Mouse (Mus musculus) testis, postnatal 10 days (tissue): ENCODE data around the gene Zwilch.
A peak's percentile ranks its signal among the peaks of the same experiment; 100 is the strongest.
"Not testable (repeated sequence)": the region's sequence is repeated elsewhere in the genome, so short reads cannot be mapped to it uniquely, and the experiment has no call there.

Experiments
- DNase-seq: peaks from one replicate; pipeline ENCODE4 v3.0.0; 2021; ENCODE audit warnings: low spot score

Gene Zwilch

DNA sequence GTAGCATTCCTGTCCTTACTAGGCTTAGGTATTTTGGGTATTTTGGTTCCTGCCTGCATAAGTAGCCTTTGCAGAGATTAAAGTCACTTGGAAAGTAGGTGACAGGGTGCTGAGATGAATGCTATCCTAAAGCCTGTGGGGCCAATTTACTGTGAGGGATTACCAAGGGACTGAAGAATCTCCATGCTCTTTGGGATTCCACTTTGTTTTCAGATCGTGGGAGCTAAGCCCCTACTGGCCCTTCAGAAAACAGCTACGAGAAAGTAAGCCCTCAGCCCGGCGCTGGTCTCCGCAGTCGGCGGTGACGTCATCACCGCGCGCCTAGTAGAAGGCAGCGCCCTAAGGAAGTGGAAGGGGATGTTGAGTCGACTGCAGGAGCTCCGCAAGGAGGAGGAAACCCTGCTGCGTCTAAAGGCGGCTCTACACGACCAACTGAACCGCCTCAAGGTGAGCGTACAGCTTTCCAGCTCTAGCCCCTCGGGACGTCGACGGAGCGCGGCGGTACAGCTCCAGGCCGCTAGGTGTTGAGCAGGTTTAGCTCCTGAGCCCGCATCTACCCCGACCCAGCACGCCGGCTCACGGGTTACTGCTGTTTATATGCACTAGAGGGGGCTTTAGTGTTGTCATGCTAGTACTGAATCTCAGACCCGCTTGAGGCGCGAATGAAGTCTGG, 6.2 kb upstream of the Zwilch start, which contains the start of gene Snapc5:
Gene Snapc5 (plus strand): TSS at position 301 of the 673 bp plus-strand sequence.
- DNase-seq: peak; percentile 93

- DNase-seq: no peak
These were observed 5.7 kb upstream of the Zwilch start for GRCm38 (mm10) chr9:64178610-64178973.

- no peak for DNase-seq
These were observed 2.5 kb upstream of the Zwilch start for GRCm38 (mm10) chr9:64175378-64175777.

DNA sequence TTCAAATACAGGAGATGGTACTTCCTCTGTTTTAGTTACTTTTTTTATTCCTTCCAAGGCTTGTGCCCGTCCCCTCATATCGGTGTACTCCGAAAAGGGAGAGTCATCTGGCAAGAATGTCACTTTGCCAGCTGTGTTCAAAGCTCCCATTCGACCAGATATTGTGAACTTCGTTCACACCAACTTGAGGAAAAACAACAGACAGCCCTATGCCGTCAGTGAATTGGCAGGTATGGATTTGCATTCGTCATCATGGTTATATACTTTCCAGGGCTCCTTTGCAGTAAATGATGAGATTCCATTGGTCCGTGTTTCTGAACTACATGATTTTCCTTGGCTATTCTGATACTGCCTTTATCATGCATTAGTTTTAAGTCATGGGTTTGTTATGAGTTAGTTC, 1.9 kb upstream of the Zwilch start:
- DNase-seq: no peak

GRCm38 (mm10) chr9:64174341-64174740, 1.4 kb upstream of the Zwilch start:
- DNase-seq: no peak

- no peak for DNase-seq
These were observed 839 bp upstream of the Zwilch start for GRCm38 (mm10) chr9:64173666-64174220.

- DNase-seq: no peak
These were observed 624 bp downstream of the Zwilch start for GRCm38 (mm10) chr9:64172145-64172815.

DNA sequence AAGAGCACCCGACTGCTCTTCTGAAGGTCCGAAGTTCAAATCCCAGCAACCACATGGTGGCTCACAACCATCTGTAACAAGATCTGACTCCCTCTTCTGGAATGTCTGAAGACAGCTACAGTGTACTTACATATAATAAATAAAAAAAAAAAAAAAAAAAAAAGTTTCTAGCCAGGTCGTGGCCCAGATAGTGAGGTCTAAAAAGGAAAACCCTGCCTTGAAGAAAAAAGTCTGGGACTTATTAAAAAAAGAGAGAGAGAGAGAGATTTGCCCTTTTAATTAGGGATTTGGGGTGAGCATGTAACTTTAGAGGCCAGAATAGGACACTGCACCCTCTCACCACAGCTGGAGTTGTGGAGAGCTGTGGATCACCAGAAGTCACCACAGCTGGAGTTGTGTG, 2.9 kb downstream of the Zwilch start:
- not testable (repeated sequence) for DNase-seq

DNA sequence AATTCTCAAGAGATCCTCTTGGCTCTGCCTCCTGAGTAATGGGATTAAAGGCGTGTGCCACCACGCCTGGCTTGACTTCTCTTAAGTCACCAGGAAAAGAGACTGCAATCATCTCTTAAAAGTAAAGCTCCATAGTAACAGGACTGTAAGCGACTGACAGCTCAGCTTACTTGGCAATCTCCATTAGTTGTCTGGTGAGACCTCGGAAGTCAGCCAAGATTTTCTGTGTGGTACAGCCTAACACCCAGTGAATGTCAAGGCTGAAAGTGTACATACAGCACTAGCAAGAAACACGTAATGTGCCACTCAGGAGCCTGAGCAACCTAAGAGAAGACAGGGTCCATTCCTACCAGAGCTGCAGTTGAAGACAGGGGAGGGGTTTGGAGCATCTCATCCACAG, 12.4 kb downstream of the Zwilch start:
- DNase-seq: no peak

GRCm38 (mm10) chr9:64156641-64157040, 16.3 kb downstream of the Zwilch start:
- DNase-seq: no peak

DNA sequence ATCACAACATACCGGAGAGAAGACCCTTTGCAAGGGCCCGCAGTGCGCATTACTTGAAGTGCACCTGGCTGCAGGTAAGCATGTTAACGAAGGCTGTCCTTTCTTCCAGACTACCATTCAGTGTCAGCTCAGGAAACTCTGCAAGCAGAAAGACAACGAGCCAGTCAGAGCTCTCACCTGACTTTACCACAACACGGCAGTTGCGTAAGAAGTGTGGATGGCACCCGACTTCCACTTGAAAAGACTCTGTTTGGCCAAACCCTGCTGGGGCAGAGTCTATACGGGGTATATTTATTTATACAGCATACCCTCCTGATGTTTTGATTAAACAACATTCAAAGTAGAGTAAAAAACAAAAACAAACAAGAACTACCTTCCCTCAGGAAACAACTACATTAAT, 33.0 kb downstream of the Zwilch start:
- no peak for DNase-seq

DNA sequence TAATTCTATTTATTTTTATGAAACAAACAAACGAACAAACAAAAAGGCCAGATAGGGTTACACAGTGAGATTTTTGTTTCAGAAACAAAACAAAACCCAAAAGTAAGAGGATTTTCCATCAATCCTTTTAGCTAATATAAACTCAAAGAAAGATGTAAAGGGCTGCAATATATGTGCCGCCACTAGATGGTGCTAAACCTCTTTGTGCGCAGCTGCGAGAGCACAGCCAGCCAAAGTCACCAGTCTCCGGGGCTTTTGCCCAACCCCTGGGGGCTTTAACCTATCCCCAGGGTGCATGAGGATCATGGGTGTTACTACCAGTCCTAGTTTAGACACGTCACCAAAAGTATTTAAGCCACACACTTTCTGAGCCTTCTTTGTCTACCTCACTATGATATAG, 34.0 kb downstream of the Zwilch start:
- peak; percentile 68 for DNase-seq

DNA sequence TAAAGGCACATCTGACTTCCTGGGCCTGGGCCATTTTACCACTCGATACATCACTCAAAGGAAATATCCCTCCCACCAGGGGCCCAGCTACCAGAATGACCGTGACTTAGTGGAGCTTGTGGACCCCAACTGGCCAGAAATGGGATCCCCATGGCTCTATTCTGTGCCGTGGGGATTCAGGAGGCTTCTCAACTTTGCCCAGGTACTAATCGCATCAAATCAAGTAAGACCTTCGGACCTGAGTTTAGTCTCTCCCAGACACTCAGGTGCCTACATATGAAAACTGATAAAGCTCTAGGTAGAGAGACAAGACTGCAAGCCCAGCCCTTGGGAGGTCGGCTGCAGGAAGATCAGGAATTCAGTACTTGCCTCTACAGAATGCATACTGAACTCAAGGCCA, 41.3 kb downstream of the Zwilch start:
- no peak for DNase-seq

DNA sequence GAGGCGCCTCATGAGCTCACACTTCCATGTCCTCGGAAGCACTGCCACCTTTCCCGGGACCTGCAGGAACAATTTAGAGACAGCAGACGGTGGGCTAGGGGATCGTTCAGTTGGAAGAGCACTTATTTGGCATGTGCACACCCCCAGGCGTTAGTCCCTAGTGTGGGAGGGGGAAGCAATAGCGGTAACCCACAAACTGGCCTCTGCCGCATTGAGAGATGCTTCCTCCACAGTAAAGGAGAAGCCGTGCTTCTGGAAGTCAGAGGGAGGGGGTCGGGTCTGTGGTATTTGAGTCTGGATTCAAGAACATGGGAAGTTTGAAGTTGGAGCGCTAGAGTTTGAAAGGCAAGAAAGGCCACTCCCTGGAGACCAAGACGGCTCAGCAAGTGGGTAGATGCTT, 46.8 kb downstream of the Zwilch start:
- no peak for DNase-seq

DNA sequence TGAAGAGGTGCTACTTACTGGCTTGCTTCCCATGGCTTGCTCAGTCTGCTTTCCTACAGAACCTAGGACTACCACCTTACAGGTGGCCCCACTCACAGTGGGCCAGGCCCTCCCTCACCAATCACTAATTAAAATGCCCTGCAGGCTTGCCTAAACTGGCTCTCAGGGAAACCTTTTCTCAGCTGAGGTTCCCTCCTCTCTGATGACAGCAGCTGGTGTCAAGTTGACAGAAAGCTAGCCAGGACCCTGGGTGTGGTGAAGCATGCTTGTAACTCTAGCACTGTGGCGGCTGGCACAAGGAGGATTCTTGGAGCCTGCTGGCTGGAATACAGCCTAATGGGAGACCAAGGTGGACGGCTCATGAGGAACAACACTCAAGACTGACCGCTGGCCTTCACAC, 47.6 kb downstream of the Zwilch start:
- no peak for DNase-seq

DNA sequence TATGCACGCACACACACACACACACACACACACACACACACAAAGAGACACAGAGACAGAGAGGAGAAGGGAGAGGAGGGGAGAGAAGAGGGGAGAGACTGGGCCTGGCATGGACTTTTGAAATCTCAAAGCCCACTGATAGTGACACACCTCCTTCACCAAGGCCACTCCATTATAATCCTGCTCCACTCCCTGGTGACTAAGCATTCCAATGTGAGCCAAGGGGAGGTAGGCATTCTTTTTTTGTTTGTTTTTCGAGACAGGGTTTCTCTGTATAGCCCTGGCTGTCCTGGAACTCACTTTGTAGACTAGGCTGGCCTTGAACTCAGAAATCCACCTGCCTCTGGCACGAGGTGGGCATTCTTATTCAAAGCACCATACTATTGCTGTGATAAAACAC, 48.1 kb downstream of the Zwilch start:
- DNase-seq: not testable (repeated sequence)

DNA sequence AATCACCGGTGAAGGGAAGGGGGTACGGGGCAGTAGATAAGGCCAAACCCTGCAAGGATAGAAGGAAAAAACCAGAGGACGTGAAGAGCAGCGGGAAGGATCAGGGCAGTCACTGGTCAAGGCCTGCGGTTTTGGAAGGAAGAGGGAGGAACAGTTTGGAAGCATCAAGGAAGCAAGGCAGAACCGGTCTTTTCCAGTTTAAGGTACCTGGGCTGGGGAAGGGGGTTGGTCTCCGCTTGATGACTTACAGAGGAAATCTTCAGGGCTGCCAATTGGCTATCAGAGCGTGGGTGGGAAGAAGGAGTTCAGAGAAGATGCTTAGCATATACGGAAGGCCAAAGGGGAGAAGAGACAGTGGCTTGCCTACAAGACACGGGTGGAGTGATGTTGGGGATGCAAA, 50.3 kb downstream of the Zwilch start:
- DNase-seq: no peak

GRCm38 (mm10) chr9:64120584-64121277, 52.2 kb downstream of the Zwilch start:
- DNase-seq: peak; percentile 76

GRCm38 (mm10) chr9:64119898-64120297, 53.0 kb downstream of the Zwilch start:
- DNase-seq: peak; percentile 85

DNA sequence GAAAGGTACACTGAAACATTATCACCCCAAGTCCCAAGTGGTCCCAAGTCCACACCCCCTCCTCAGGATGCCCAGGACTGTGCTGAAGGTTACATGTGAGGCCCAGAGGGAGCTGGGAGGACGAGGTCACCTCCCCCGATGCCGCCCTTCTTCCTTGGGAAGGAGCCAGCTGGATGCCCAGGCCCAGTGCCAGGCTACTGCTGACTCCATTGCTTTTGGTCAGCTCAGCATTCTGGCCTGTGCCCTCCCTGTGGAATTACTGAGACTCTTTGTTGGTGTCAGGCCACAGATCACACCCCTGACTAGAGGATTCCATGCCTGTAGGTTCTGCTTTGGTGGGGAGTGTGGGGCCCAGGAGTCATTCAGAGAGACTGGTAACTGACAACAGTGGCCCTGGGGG, 56.0 kb downstream of the Zwilch start, which contains the start of gene Lctl:
Gene Lctl (plus strand): TSS at position 272 of the 400 bp plus-strand sequence.
- DNase-seq: peak; percentile 71

GRCm38 (mm10) chr9:64115756-64116155, 57.1 kb downstream of the Zwilch start:
- DNase-seq: no peak

DNA sequence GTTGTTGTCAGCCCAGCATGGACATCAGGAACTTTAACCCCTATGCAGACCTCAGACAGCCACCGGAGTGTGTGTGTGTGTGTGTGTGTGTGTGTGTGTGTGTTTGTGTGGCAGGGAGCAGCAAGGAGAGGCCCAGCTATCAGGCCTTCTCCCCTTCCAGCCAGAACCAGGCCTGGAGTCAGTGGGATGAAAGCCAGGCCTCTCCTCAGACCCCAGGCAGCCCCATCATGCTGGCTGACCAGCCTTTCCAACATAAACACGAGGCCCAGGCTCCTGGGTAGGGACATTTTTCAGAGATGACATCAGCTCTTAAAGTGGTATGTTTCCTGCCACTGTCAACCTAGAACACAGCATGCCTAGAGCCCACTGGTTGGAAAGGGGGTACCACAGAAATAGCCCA, 58.3 kb downstream of the Zwilch start:
- no peak for DNase-seq

DNA sequence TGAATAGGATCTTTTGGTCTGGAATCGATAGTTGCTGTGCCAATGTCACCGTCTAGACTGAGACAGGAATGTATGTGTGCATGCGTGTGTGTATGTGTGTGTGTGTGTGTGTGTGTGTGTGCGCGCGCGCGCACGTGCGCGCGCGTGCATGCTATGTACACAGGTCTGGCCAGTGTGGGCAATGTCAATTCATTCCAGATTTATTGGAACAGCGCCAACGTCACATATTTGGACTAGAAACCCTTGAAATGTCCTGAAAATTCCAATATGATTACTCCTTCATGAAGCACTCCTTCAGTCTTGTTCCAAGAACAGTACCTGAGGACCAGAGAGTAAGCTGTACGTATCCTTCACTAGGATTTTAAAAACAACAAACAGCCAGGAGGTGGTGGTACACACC, 62.4 kb downstream of the Zwilch start:
- DNase-seq: no peak
